Mouse (Mus musculus) neural tube, postnatal 0 days (tissue): ENCODE results near the gene Hps6. TPM values are rescaled to one million over a fixed set of nuclear protein-coding genes. Genes with fewer than 3 reads are reported as not detected.

Experiments
- polyA plus RNA-seq: library from polyadenylated mRNA; unstranded; fragments of >200 nt; fragmentation: Nextera tagmentation; extraction: Ambion mirVana; gene quantifications from 2 replicates; pipeline ENCODE4 v1.2.1, GENCODE M21; 2015

Hps6 gene
- 6.0 and 6.5 TPM in 2 replicates for polyA plus RNA-seq

DNA sequence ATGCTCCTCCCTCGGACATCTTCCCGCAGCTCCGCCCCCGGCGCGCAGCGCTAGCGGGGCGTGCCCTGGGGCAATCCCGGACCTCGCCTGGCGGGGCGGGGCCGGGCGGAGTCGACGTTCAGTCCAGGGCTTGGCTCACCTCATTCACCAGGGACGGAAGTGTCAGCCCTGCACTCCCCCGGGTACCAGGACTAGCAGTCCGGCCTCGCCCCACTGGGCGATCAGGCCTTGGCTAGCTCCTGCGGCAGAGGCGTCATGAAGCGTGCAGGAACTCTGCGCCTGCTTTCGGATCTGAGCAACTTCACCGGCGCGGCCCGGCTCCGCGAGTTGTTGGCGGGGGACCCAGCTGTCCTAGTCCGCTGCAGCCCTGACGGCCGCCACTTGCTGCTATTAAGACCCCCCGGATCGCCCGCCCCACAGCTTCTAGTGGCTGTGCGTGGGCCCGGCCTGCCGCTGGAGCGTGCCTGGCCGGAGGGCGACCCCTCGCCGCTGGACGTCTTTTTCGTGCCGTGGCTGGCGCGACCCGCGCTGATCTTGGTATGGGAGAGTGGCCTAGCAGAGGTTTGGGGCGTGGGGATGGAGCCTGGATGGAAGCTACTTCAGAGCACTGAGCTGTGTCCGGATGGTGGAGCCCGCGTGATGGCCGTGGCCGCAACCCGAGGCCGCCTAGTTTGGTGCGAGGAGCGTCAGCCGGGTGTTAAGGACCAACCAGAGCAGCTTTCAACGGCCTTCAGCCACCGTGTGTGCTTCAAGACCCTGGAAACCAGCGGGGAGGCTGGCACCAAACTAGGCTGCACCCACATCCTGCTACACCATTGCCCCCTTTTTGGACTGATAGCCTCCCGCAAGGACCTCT is at the start of gene Hps6:
Gene Hps6 (plus strand): TSS at position 138 of the 856 bp plus-strand sequence.

GRCm38 (mm10) chr19:45997785-45998693 is 5.3 kb upstream of the Hps6 start, which contains the start of gene Armh3:
Armh3 (minus strand) TSS chr19:45998488.

DNA sequence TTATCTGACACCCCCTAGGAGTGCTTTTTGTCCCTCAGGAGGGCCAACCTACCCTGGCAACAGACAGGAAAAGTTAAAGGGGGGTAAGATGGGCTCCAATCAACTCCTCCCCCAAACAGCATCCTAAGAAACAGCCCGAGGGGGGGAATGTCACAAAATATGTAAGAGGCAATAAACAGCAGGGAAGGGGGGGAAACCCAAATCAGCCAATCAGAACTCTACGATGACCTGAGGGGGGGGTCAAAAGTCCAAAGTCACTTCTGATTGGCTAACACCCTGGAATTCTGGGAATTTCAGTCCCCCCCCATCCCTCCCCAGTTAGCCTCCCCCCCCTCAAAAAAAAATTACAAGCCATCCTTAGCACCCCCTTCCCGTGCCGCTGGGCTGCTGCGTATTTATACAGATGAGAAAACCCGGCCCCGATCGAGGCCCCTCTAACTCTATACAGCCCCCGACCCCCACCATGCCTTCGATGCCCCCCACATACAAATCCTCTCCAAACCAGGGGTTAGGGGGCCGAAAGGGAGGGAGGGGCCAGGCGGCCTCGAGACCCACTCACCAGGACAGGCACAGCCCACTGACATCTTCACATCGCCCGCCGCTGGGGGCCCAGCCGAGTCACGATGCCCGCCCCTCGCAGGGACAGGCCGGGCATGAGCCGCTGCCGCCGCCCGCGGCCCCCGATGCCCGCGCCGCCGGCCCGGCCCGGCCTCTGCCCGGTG is 41.1 kb downstream of the Hps6 start, which contains the start of gene Pprc1:
Gene Pprc1 (plus strand): TSS at position 616 of the 722 bp plus-strand sequence.

DNA sequence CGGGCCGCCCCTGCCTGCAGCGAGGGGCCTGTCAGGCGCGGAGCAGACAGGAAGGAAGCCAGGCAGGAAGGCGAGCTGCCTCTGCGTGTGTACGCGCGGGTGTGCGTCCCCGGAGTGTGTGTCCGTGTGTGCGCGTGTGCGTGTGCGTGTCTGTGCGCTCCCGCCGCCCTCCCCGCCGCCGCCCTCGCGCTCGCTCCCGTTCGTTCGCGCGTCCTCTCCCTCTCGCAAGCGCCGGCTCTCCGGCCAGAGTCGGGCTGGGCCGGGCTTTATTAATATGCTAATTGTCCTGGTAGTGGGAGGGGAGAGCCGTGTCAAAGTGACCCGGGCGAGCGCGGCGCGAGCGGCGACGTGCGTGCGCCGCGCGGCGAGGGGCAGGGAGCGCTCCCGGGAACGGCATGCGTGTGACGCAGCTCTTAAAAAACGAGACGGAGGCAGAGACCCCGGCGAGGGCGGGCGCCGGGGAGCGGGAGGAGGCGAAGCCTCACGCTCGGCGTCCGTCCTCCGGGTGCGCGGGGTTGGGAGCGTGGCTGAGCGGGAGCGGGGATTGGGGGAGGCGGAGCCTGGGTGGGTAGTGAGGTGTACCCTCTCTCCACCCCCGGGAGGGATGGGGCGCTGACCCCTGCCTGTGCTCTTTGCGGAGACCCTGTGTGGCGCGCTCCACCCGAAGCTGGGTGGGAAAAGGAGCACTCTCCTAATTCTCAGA is 41.8 kb downstream of the Hps6 start, which contains the start of gene Ldb1:
Gene Ldb1 (minus strand): TSS at position 222 of the 703 bp plus-strand sequence.

Other genes with a start within 250 kb of the Hps6 start
- gene Mgea5, start 219.7 kb upstream of the Hps6 start, polyA plus RNA-seq = 55.1 and 56.3 TPM in 2 replicates
- 32.3 and 33.6 TPM in 2 replicates for gene Kcnip2, start 187.4 kb upstream of the Hps6 start, polyA plus RNA-seq
- gene Armh3, start 5.0 kb upstream of the Hps6 start, polyA plus RNA-seq = 14.9 and 15.2 TPM in 2 replicates
- gene Pprc1, start 41.4 kb downstream of the Hps6 start, polyA plus RNA-seq = 10.8 and 14.2 TPM in 2 replicates
- gene Ldb1, start 41.7 kb downstream of the Hps6 start, polyA plus RNA-seq = 86.9 and 88.2 TPM in 2 replicates
- 48.7 and 51.1 TPM in 2 replicates for gene Nolc1, start 72.4 kb downstream of the Hps6 start, polyA plus RNA-seq
- gene Elovl3, start 128.4 kb downstream of the Hps6 start, polyA plus RNA-seq = not detected in 2 replicates
- 0.14 and 0.38 TPM in 2 replicates for gene Pitx3, start 144.8 kb downstream of the Hps6 start, polyA plus RNA-seq
- gene Gbf1, start 149.0 kb downstream of the Hps6 start, polyA plus RNA-seq = 62.8 and 64.7 TPM in 2 replicates